Mouse (Mus musculus): ENCODE measurements around the gene Ccdc103.

DNA sequence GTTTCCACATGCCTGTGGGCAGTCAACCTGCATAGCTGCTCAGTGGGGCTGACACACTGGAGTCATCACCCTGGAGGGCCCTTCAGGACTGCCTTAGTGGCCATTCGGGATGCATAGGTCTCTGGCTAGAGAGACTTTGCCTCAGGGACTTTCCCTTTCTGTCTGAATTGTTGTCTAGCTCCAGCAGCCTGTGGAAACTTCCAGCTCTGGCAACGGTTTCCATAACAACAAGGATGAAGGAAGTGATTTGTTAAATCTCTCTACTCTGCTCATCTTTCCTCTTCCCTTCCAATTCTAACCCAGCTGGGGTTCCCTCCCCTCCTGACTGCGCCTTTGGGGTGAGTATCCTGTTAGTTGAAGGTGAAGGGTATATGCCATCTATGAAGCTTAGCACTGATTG lies 7.1 kb downstream of the Ccdc103 start:
- TF ChIP-seq CTCF (IDR thresholded peaks at IDR 0.05; ENCODE audit: insufficient read depth, low read length) (no peak), POLR2A (IDR thresholded peaks at IDR 0.05; ENCODE audit: borderline replicate concordance, extremely low read depth, low read depth, low read length) (no peak)

All from lung, adult 2 months (tissue).